Mouse (Mus musculus): ENCODE results near the gene Slc43a2. TPM values are rescaled to one million over a fixed set of nuclear protein-coding genes. Genes with fewer than 3 reads are reported as not detected.
A peak's percentile ranks its signal among the peaks of the same experiment; 100 is the strongest.

Slc43a2 gene
- total and polyA plus RNA-seq, 3 experiments, result 4.9 to 8.4 TPM; not detected in 1

- DNase-seq (ENCODE audit: low read depth, low spot score), result peak; percentile 53
- Histone ChIP-seq H3K9ac (ENCODE audit: control insufficient read depth, low read depth, low read length, poor library complexity, severe bottlenecking) (peak overlapping the region; percentile 96), H3K36me3 (ENCODE audit: control insufficient read depth in 1 of 2, insufficient read depth in 2 of 2, low read length in 2 of 2) (peaks cover 20 to 33% of the 10 kb centered on the region in 2 experiments), H3K27ac (ENCODE audit: control insufficient read depth, low read depth, low read length) (peak overlapping the region; percentile 80), H3K27me3 (ENCODE audit: control insufficient read depth in 1 of 2, insufficient read depth in 2 of 2, low read length in 2 of 2) (no peaks in the 10 kb centered on the region), H3K9me3 (replicated peaks; ENCODE audit: insufficient read depth, low read length) (no peaks in the 10 kb centered on the region), H3K4me3 (ENCODE audit: control insufficient read depth in 1 of 2, insufficient read depth in 1 of 2, low read depth in 2 of 2, low read length in 2 of 2) (peak overlapping the region; percentile 92 to 97), H3K4me1 (ENCODE audit: control insufficient read depth in 1 of 2, insufficient read depth in 2 of 2, low read length in 2 of 2) (peaks cover 5 to 8% of the 10 kb centered on the region in 2 experiments; a peak in 3 of 4 replicates), H3K79me2 (ENCODE audit: control insufficient read depth, insufficient read depth, low read length, poor library complexity) (peaks cover 30% of the 10 kb centered on the region)
- TF ChIP-seq TAL1 (IDR thresholded peaks at IDR 0.05; ENCODE audit: low read length) (no peak), TBP (IDR thresholded peaks at IDR 0.05; ENCODE audit: low read depth, low read length) (0 out of 2 replicates have a peak, but pooled peaks have one; percentile 11)
Observed at GRCm38 (mm10) chr11:75487496-75487895, 44.0 kb upstream of the Slc43a2 start.

GRCm38 (mm10) chr11:75494296-75495049 lies 37.0 kb upstream of the Slc43a2 start:
- H3K27me3 ChIP-seq (ENCODE audit: control insufficient read depth in 1 of 2, insufficient read depth in 2 of 2, low read length in 2 of 2), result no peaks in the 10 kb centered on the region
- no peaks in the 10 kb centered on the region for H3K9me3 ChIP-seq (replicated peaks; ENCODE audit: insufficient read depth, low read length)
- H3K4me3 ChIP-seq (ENCODE audit: control insufficient read depth in 1 of 2, insufficient read depth in 1 of 2, low read depth in 2 of 2, low read length in 2 of 2), result no peak overlapping the region
- DNase-seq (ENCODE audit: low read depth, low spot score), result no peak
- H3K79me2 ChIP-seq (ENCODE audit: control insufficient read depth, insufficient read depth, low read length, poor library complexity), result peaks cover 3% of the 10 kb centered on the region; the same call in 1 of the 2 replicates
- H3K9ac ChIP-seq (ENCODE audit: control insufficient read depth, low read depth, low read length, poor library complexity, severe bottlenecking), result no peak overlapping the region
- H3K4me1 ChIP-seq (ENCODE audit: control insufficient read depth in 1 of 2, insufficient read depth in 2 of 2, low read length in 2 of 2), result no peaks in the 10 kb centered on the region
- TF ChIP-seq GATA1 (IDR thresholded peaks at IDR 0.05; ENCODE audit: low read depth, low read length), result no peak
- TF ChIP-seq EP300 (IDR thresholded peaks at IDR 0.05; ENCODE audit: low read depth in 1 of 2, low read length in 2 of 2), result no peak
- TF ChIP-seq JUND (IDR thresholded peaks at IDR 0.05; ENCODE audit: low read depth, low read length), result no peak
- no peak for TF ChIP-seq USF2 (IDR thresholded peaks at IDR 0.05; ENCODE audit: borderline replicate concordance in 1 of 2, insufficient read depth in 1 of 2, low read depth in 1 of 2, low read length in 2 of 2)
- no peak for TF ChIP-seq MYC (IDR thresholded peaks at IDR 0.05; ENCODE audit: low read depth, low read length)
- no peak for TF ChIP-seq SMC3 (IDR thresholded peaks at IDR 0.05; ENCODE audit: low read depth, low read length)
- no peak for TF ChIP-seq MAZ (IDR thresholded peaks at IDR 0.05; ENCODE audit: low read depth, low read length)
- H3K27ac ChIP-seq (ENCODE audit: control insufficient read depth, low read depth, low read length), result no peak overlapping the region
- H3K36me3 ChIP-seq (ENCODE audit: control insufficient read depth in 1 of 2, insufficient read depth in 2 of 2, low read length in 2 of 2), result peaks cover 0 to 82% of the 10 kb centered on the region in 2 experiments; a peak in 2 of 4 replicates

- Histone ChIP-seq H3K4me3 (ENCODE audit: control insufficient read depth in 1 of 2, insufficient read depth in 1 of 2, low read depth in 2 of 2, low read length in 2 of 2) (no peak overlapping the region), H3K79me2 (ENCODE audit: control insufficient read depth, insufficient read depth, low read length, poor library complexity) (no peaks in the 10 kb centered on the region), H3K9me3 (replicated peaks; ENCODE audit: insufficient read depth, low read length) (no peaks in the 10 kb centered on the region), H3K27ac (ENCODE audit: control insufficient read depth, low read depth, low read length) (no peak overlapping the region), H3K4me1 (ENCODE audit: control insufficient read depth in 1 of 2, insufficient read depth in 2 of 2, low read length in 2 of 2) (no peaks in the 10 kb centered on the region), H3K36me3 (ENCODE audit: control insufficient read depth in 1 of 2, insufficient read depth in 2 of 2, low read length in 2 of 2) (peaks cover 0 to 88% of the 10 kb centered on the region in 2 experiments; a peak in 2 of 4 replicates), H3K9ac (ENCODE audit: control insufficient read depth, low read depth, low read length, poor library complexity, severe bottlenecking) (no peak overlapping the region), H3K27me3 (ENCODE audit: control insufficient read depth in 1 of 2, insufficient read depth in 2 of 2, low read length in 2 of 2) (no peaks in the 10 kb centered on the region)
- DNase-seq (ENCODE audit: low read depth, low spot score), result no peak
- TF ChIP-seq ZC3H11A (IDR thresholded peaks at IDR 0.05; ENCODE audit: low read depth, low read length) (no peak), POLR2A (IDR thresholded peaks at IDR 0.05; ENCODE audit: control insufficient read depth in 1 of 2, insufficient read depth in 1 of 2, low read depth in 1 of 2, low read length in 2 of 2, poor library complexity in 1 of 2) (peak in 1 of 2 experiments; percentile 26; a peak in 1 of 4 replicates)
Observed at GRCm38 (mm10) chr11:75498126-75498525, 33.4 kb upstream of the Slc43a2 start.

Measured in MEL (cell line).